Mouse (Mus musculus) heart, adult 18-20 months (tissue): ENCODE measurements around the gene Coa3. TPM values are rescaled to one million over a fixed set of nuclear protein-coding genes. Genes with fewer than 3 reads are reported as not detected.
A peak's percentile ranks its signal among the peaks of the same experiment; 100 is the strongest.
"Not testable (repeated sequence)": the region's sequence is repeated elsewhere in the genome, so short reads cannot be mapped to it uniquely, and the experiment has no call there.

ENCODE experiments used
- DNase-seq, 2 experiments: peaks; one replicate each; pipeline ENCODE4 v3.0.0; 2021 to 2022; ENCODE audit warnings: mixed read lengths in 1 of 2
- long read RNA-seq, 2 experiments: library from polyadenylated mRNA; stranded (forward); transcript quantifications; one replicate each; pipeline ENCODE4 v2.0.0; 2021
- total RNA-seq, 2 experiments: library from RNA; stranded (reverse); gene quantifications; 2 replicates each; pipeline ENCODE4 v1.2.3; 2021

Gene Coa3
- total RNA-seq = 100 to 1,000 TPM in 1 of 2 experiments, 10 to 100 TPM in 1; 98.3 to 108 TPM
- long read RNA-seq, experiment 1, transcript Coa3-201 (2 exons, 886 nt) = major isoform, 227 of 234 reads
- long read RNA-seq, experiment 1, partial matches to known transcripts = 0 of 234 reads
- long read RNA-seq, experiment 1, other reads (novel, unspliced or antisense) = 7 of 234 reads
- long read RNA-seq, experiment 2, transcript Coa3-201 (2 exons, 886 nt) = major isoform, 158 of 163 reads
- long read RNA-seq, experiment 2, partial matches to known transcripts = 1 of 163 reads
- long read RNA-seq, experiment 2, other reads (novel, unspliced or antisense) = 4 of 163 reads

GRCm38 (mm10) chr11:101278223-101279192 is at the start of gene Coa3, which contains the start of gene Cntd1:
Coa3 (minus strand) TSS chr11:101279114.
Cntd1 (plus strand) TSS chr11:101279012.
- peak; percentile 92 to 93 for DNase-seq

- DNase-seq = no peak
Measured at GRCm38 (mm10) chr11:101327311-101327710, 48.4 kb upstream of the Coa3 start.

- DNase-seq = no peak
Measured at GRCm38 (mm10) chr11:101326147-101326546, 47.2 kb upstream of the Coa3 start.

GRCm38 (mm10) chr11:101325201-101325600 is 46.3 kb upstream of the Coa3 start:
- not testable (repeated sequence) for DNase-seq

- no peak for DNase-seq
Measured at GRCm38 (mm10) chr11:101324763-101325162, 45.8 kb upstream of the Coa3 start, which contains the start of gene Aoc2. Aoc2 (plus strand) TSS chr11:101325063.

GRCm38 (mm10) chr11:101323609-101324008 is 44.7 kb upstream of the Coa3 start:
- peak; percentile 67 to 86 for DNase-seq

- no peak for DNase-seq
Measured at GRCm38 (mm10) chr11:101316501-101316917, 37.6 kb upstream of the Coa3 start.

GRCm38 (mm10) chr11:101315665-101316500 is 37.0 kb upstream of the Coa3 start, which contains the start of gene Psme3:
Psme3 (plus strand) TSS chr11:101316213.
- DNase-seq = peak; percentile 95 to 96

- no peak for DNase-seq
Measured at GRCm38 (mm10) chr11:101315082-101315650, 36.3 kb upstream of the Coa3 start.

GRCm38 (mm10) chr11:101314567-101314966 is 35.7 kb upstream of the Coa3 start:
- no peak for DNase-seq

- no peak for DNase-seq
Measured at GRCm38 (mm10) chr11:101312150-101312549, 33.2 kb upstream of the Coa3 start.

- no peak for DNase-seq
Measured at GRCm38 (mm10) chr11:101311083-101311482, 32.2 kb upstream of the Coa3 start.

- DNase-seq = no peak
Measured at GRCm38 (mm10) chr11:101307744-101308143, 28.8 kb upstream of the Coa3 start.

GRCm38 (mm10) chr11:101302004-101302798 is 23.3 kb upstream of the Coa3 start, which contains the start of gene Becn1:
Becn1 (minus strand) TSS chr11:101302286.
- peak; percentile 96 to 99 for DNase-seq

- no peak for DNase-seq
Measured at GRCm38 (mm10) chr11:101301299-101302003, 22.5 kb upstream of the Coa3 start.

GRCm38 (mm10) chr11:101300881-101301280 is 22.0 kb upstream of the Coa3 start:
- DNase-seq = no peak

GRCm38 (mm10) chr11:101295191-101295590 is 16.3 kb upstream of the Coa3 start:
- no peak for DNase-seq

- no peak for DNase-seq
Measured at GRCm38 (mm10) chr11:101291231-101291630, 12.3 kb upstream of the Coa3 start.

GRCm38 (mm10) chr11:101287306-101287705 is 8.4 kb upstream of the Coa3 start:
- peak; percentile 34 to 63 for DNase-seq

- no peak for DNase-seq
Measured at GRCm38 (mm10) chr11:101283805-101284204, 4.9 kb upstream of the Coa3 start.
